Mouse (Mus musculus) MEL (cell line): ENCODE data around the gene Col25a1. TPM values are rescaled to one million over a fixed set of nuclear protein-coding genes. Genes with fewer than 3 reads are reported as not detected.

Source experiments
- DNase-seq: peaks from one replicate; pipeline ENCODE4 v3.0.0; 2011; ENCODE audit warnings: low read depth, low spot score
- H3K27ac ChIP-seq: 2 replicates; pipeline ENCODE4 v1.5.1; 2012; ENCODE audit warnings: low read depth, mild to moderate bottlenecking, control low read depth, low read length, moderate library complexity; ENCODE audit not compliant: control insufficient read depth
- H3K27me3 ChIP-seq, 2 experiments: fragments of 150-350 bp in 1 of 2; sonication (generic) in 1 of 2; 2 replicates each; pipeline ENCODE4 v1.6.1; 2012; ENCODE audit warnings: low read length in 2 of 2, mild to moderate bottlenecking in 2 of 2, improper control_type of control experiment in 1 of 2, moderate library complexity in 1 of 2; ENCODE audit not compliant: insufficient read depth in 2 of 2, control insufficient read depth in 1 of 2
- H3K36me3 ChIP-seq, 2 experiments: 2 replicates each; pipeline ENCODE4 v1.6.1; 2012 to 2014; ENCODE audit warnings: low read length in 2 of 2, improper control_type of control experiment in 1 of 2, inconsistent platforms in 1 of 2, mild to moderate bottlenecking in 1 of 2; ENCODE audit not compliant: insufficient read depth in 2 of 2, control insufficient read depth in 1 of 2
- H3K4me1 ChIP-seq, 2 experiments: fragments of 150-350 bp in 1 of 2; sonication (generic) in 1 of 2; 2 replicates each; pipeline ENCODE4 v1.6.1; 2012; ENCODE audit warnings: low read length in 2 of 2, improper control_type of control experiment in 1 of 2, mild to moderate bottlenecking in 1 of 2; ENCODE audit not compliant: insufficient read depth in 2 of 2, control insufficient read depth in 1 of 2
- H3K4me3 ChIP-seq, 2 experiments: fragments of 150-350 bp in 1 of 2; sonication (generic) in 1 of 2; 2 replicates each; pipeline ENCODE4 v1.5.1; 2012; ENCODE audit warnings: low read depth in 2 of 2, low read length in 2 of 2, mild to moderate bottlenecking in 2 of 2, moderate library complexity in 2 of 2, control low read depth in 1 of 2, improper control_type of control experiment in 1 of 2; ENCODE audit not compliant: control insufficient read depth in 1 of 2, insufficient read depth in 1 of 2
- H3K79me2 ChIP-seq: 2 replicates; pipeline ENCODE4 v1.6.1; 2012; ENCODE audit warnings: mild to moderate bottlenecking, low read length, moderate library complexity; ENCODE audit not compliant: control insufficient read depth, poor library complexity, insufficient read depth
- H3K9ac ChIP-seq: 2 replicates; pipeline ENCODE4 v1.6.1; 2012; ENCODE audit warnings: low read depth, mild to moderate bottlenecking, control low read depth, low read length, moderate library complexity; ENCODE audit not compliant: control insufficient read depth, poor library complexity, severe bottlenecking
- H3K9me3 ChIP-seq: fragments of 150-350 bp; sonication (generic); replicated peaks from 2 replicates; pipeline ENCODE4 v1.6.1; 2012; ENCODE audit warnings: mild to moderate bottlenecking, low read length, improper control_type of control experiment, moderate library complexity; ENCODE audit not compliant: insufficient read depth
- BHLHE40 ChIP-seq: IDR thresholded peaks from 2 replicates; pipeline ENCODE4 v1.6.1; 2012; ENCODE audit warnings: low read depth, mild to moderate bottlenecking, inconsistent platforms, low read length, improper control_type of control experiment, borderline replicate concordance
- CHD1 ChIP-seq: IDR thresholded peaks from 2 replicates; pipeline ENCODE4 v1.6.1; 2012; ENCODE audit warnings: low read depth, mild to moderate bottlenecking, inconsistent platforms, low read length, improper control_type of control experiment
- CTCF ChIP-seq, 3 experiments: IDR thresholded peaks in 2 of 3; conservative IDR thresholded peaks in 1 of 3; 2 replicates each; pipeline ENCODE4 v1.5.1; 2011 to 2012; ENCODE audit warnings: low read length in 3 of 3, low read depth in 2 of 3, mild to moderate bottlenecking in 2 of 3, improper control_type of control experiment in 1 of 3, inconsistent platforms in 1 of 3, mixed read lengths in 1 of 3, moderate library complexity in 1 of 3; ENCODE audit not compliant: control insufficient read depth in 1 of 3, insufficient read depth in 1 of 3, poor library complexity in 1 of 3, severe bottlenecking in 1 of 3
- E2F4 ChIP-seq: IDR thresholded peaks from 2 replicates; pipeline ENCODE4 v1.6.1; 2011; ENCODE audit warnings: low read depth, low read length, improper control_type of control experiment, borderline replicate concordance
- ETS1 ChIP-seq: IDR thresholded peaks from 2 replicates; pipeline ENCODE4 v1.6.1; 2012; ENCODE audit warnings: low read depth, mild to moderate bottlenecking, inconsistent platforms, low read length, improper control_type of control experiment, moderate library complexity
- MAFK ChIP-seq: IDR thresholded peaks from 2 replicates; pipeline ENCODE4 v1.6.1; 2011; ENCODE audit warnings: low read depth, mild to moderate bottlenecking, low read length, improper control_type of control experiment, borderline replicate concordance
- MEF2A ChIP-seq: IDR thresholded peaks from 2 replicates; pipeline ENCODE4 v1.6.1; 2014; ENCODE audit warnings: low read depth, mild to moderate bottlenecking, inconsistent platforms, low read length, improper control_type of control experiment; ENCODE audit not compliant: poor library complexity, insufficient replicate concordance, severe bottlenecking; ENCODE audit errors: extremely low read depth
- MXI1 ChIP-seq: IDR thresholded peaks from 2 replicates; pipeline ENCODE4 v1.6.1; 2011; ENCODE audit warnings: mild to moderate bottlenecking, low read depth, low read length, improper control_type of control experiment
- MYC ChIP-seq: IDR thresholded peaks from 2 replicates; pipeline ENCODE4 v1.6.1; 2011; ENCODE audit warnings: low read depth, mild to moderate bottlenecking, low read length, improper control_type of control experiment, moderate library complexity
- NELFE ChIP-seq: IDR thresholded peaks from 2 replicates; pipeline ENCODE4 v1.6.1; 2011; ENCODE audit warnings: low read depth, low read length, improper control_type of control experiment
- NRF1 ChIP-seq: IDR thresholded peaks from 2 replicates; pipeline ENCODE4 v1.6.1; 2014; ENCODE audit warnings: low read depth, mild to moderate bottlenecking, inconsistent platforms, low read length, improper control_type of control experiment, moderate library complexity; ENCODE audit not compliant: poor library complexity, insufficient read depth, severe bottlenecking
- POLR2A ChIP-seq, 2 experiments: IDR thresholded peaks; 2 replicates each; pipeline ENCODE4 v1.6.1; 2011 to 2012; ENCODE audit warnings: low read length in 2 of 2, mild to moderate bottlenecking in 2 of 2, control low read depth in 1 of 2, improper control_type of control experiment in 1 of 2, low read depth in 1 of 2, moderate library complexity in 1 of 2; ENCODE audit not compliant: control insufficient read depth in 1 of 2, insufficient read depth in 1 of 2, poor library complexity in 1 of 2
- POLR2AphosphoS2 ChIP-seq: IDR thresholded peaks from 2 replicates; pipeline ENCODE4 v1.6.1; 2011; ENCODE audit warnings: low read length, improper control_type of control experiment
- RAD21 ChIP-seq: IDR thresholded peaks from 2 replicates; pipeline ENCODE4 v1.6.1; 2011; ENCODE audit warnings: mild to moderate bottlenecking, low read depth, low read length, improper control_type of control experiment
- SIN3A ChIP-seq: IDR thresholded peaks from 2 replicates; pipeline ENCODE4 v1.6.1; 2012; ENCODE audit warnings: low read length, improper control_type of control experiment, inconsistent platforms
- USF1 ChIP-seq: IDR thresholded peaks from 2 replicates; pipeline ENCODE4 v1.6.1; 2014; ENCODE audit warnings: low read depth, mild to moderate bottlenecking, inconsistent platforms, low read length, improper control_type of control experiment, moderate library complexity
- USF2 ChIP-seq, 2 experiments: IDR thresholded peaks; 2 replicates each; pipeline ENCODE4 v1.6.1; 2011 to 2012; ENCODE audit warnings: improper control_type of control experiment in 2 of 2, low read length in 2 of 2, borderline replicate concordance in 1 of 2, inconsistent platforms in 1 of 2, low read depth in 1 of 2, mild to moderate bottlenecking in 1 of 2; ENCODE audit not compliant: insufficient read depth in 1 of 2
- ZC3H11A ChIP-seq: IDR thresholded peaks from 2 replicates; pipeline ENCODE4 v1.6.1; 2012; ENCODE audit warnings: low read depth, mild to moderate bottlenecking, inconsistent platforms, low read length, improper control_type of control experiment
- ZKSCAN1 ChIP-seq: IDR thresholded peaks from 2 replicates; pipeline ENCODE4 v1.6.1; 2012; ENCODE audit warnings: low read depth, mild to moderate bottlenecking, inconsistent platforms, low read length, improper control_type of control experiment, moderate library complexity
- ZMIZ1 ChIP-seq: IDR thresholded peaks from 2 replicates; pipeline ENCODE4 v1.6.1; 2012; ENCODE audit warnings: low read depth, mild to moderate bottlenecking, inconsistent platforms, low read length, improper control_type of control experiment, moderate library complexity
- polyA plus RNA-seq, 2 experiments: library from polyadenylated mRNA; stranded (reverse) in 1 of 2; unstranded in 1 of 2; fragments of >175 nt in 1 of 2; fragments of >200 nt in 1 of 2; gene quantifications; 2 replicates each; pipeline versions ENCODE4 v1.2.1 to v1.2.4; 2012; ENCODE audit warnings: low replicate concordance in 2 of 2, low read depth in 1 of 2; ENCODE audit not compliant: insufficient read length in 2 of 2, insufficient read depth in 1 of 2, missing spikeins in 1 of 2
- total RNA-seq: library from RNA; depleted of rRNA; stranded (reverse); fragments of 300-350 nt; gene quantifications from 2 replicates; pipeline ENCODE4 v1.2.3, GENCODE M21; 2012

The Col25a1 gene
- total and polyA plus RNA-seq, 3 experiments, result not detected

DNA sequence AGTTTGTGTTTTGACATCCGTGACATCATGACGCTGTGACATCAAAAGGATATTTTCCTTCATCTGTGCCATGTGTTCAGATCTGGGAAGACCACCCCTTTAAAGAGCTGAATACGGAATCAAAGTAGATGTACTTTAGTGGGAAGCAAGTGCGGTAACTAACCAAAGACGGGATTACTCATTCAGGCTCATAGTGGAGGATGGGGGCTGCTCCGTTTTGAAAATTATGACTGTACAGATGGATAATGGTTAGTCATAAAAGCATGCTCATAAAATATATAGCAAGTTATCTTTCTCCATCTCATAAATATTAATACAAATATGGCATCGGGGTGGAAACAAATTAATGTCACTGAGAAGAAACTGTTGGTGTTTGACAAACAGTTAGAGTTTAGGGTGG lies 391.7 kb downstream of the Col25a1 start:
- H3K9me3 ChIP-seq, result no peaks in the 10 kb centered on the region

DNA sequence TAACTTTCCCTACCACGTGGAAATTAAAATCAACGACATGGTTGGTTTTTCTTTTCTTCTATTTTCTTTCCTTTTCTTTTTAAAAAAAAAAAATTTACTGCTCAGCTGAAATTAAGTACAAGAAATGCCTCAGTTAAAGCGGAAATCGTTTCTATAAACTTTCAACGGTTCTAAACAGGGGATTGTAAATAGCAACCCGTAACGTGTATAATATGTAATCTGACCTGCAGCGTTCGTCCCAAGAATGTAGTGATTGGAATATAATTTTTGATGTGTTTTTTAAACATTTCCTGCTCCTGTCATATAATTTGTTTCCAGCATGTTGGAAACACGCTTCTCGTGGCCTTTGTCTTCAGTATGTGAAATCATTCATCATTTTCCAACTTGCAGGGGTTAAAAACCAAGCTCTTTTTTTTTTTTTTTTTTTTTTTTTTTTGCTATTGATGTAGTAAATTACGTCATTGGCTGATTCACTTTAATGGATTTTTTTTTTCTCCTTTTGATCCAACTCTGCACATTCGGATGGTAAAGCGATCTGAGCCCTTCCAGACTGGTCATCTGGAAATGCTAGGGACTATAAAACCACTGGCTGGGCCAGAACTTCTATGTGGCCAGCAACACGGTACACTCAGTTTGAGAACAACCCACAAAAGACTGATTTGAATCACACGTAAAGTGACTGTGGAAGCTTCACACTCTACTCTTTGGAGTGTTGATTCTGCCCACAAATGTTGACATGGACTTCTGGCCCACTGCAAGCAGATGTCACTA lies 393.3 kb downstream of the Col25a1 start:
- no peak for DNase-seq
- H3K79me2 ChIP-seq, result no peaks in the 10 kb centered on the region
- H3K4me1 ChIP-seq, result no peaks in the 10 kb centered on the region
- H3K27me3 ChIP-seq, result no peaks in the 10 kb centered on the region
- TF ChIP-seq MEF2A (no peak), MXI1 (no peak), RAD21 (no peak), CTCF (IDR thresholded peaks at IDR 0.05 in 2 of 3, conservative IDR thresholded peaks at IDR 0.05 in 1 of 3; ENCODE audit: control insufficient read depth in 1 of 3, insufficient read depth in 1 of 3, low read depth in 2 of 3, low read length in 3 of 3, poor library complexity in 1 of 3, severe bottlenecking in 1 of 3) (no peak), NRF1 (no peak), SIN3A (no peak)
- no peaks in the 10 kb centered on the region for H3K9me3 ChIP-seq
- H3K27ac ChIP-seq, result no peak overlapping the region
- H3K9ac ChIP-seq, result no peak overlapping the region
- H3K4me3 ChIP-seq, result no peak overlapping the region
- H3K36me3 ChIP-seq, result no peaks in the 10 kb centered on the region

More for the DNA sequence above, 391.7 kb downstream of the Col25a1 start:
- Histone ChIP-seq H3K4me3 (no peak overlapping the region), H3K36me3 (no peaks in the 10 kb centered on the region), H3K27ac (no peak overlapping the region), H3K79me2 (no peaks in the 10 kb centered on the region), H3K4me1 (no peaks in the 10 kb centered on the region), H3K27me3 (no peaks in the 10 kb centered on the region), H3K9ac (no peak overlapping the region)
- TF ChIP-seq ZC3H11A (no peak), POLR2A (IDR thresholded peaks at IDR 0.05; ENCODE audit: control insufficient read depth in 1 of 2, insufficient read depth in 1 of 2, low read depth in 1 of 2, low read length in 2 of 2, poor library complexity in 1 of 2) (no peak), CHD1 (no peak), RAD21 (no peak), ZMIZ1 (no peak)
- DNase-seq, result no peak

DNA sequence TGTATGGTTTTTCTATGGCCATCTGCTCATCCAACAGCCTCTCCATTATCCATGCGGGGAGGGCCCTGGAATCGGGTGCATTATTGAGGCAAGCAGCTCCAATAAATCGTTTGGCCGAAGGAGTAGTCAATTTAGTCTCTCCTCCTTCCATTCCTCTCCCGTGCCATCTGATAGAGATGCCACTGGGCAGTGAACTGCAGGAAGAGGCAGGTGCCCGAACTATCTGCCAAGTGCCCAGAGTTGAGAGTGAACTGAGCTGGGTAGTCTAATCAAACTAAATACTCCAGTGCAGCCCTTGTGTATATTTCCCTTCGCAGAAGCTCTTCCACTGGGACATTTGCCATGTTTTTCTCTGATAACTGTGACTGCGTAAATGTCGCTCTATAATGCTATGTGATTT lies 403.7 kb downstream of the Col25a1 start:
- no peaks in the 10 kb centered on the region for H3K4me1 ChIP-seq
- no peak for DNase-seq
- H3K4me3 ChIP-seq, result no peak overlapping the region
- no peaks in the 10 kb centered on the region for H3K9me3 ChIP-seq
- H3K27ac ChIP-seq, result no peak overlapping the region
- H3K27me3 ChIP-seq, result no peaks in the 10 kb centered on the region
- no peak overlapping the region for H3K9ac ChIP-seq
- no peaks in the 10 kb centered on the region for H3K79me2 ChIP-seq
- no peaks in the 10 kb centered on the region for H3K36me3 ChIP-seq
- TF ChIP-seq SIN3A (no peak), NELFE (no peak), USF2 (IDR thresholded peaks at IDR 0.05; ENCODE audit: borderline replicate concordance in 1 of 2, insufficient read depth in 1 of 2, low read depth in 1 of 2, low read length in 2 of 2) (no peak), E2F4 (no peak), MYC (no peak), USF1 (no peak), BHLHE40 (no peak), ZKSCAN1 (no peak), CTCF (IDR thresholded peaks at IDR 0.05 in 2 of 3, conservative IDR thresholded peaks at IDR 0.05 in 1 of 3; ENCODE audit: control insufficient read depth in 1 of 3, insufficient read depth in 1 of 3, low read depth in 2 of 3, low read length in 3 of 3, poor library complexity in 1 of 3, severe bottlenecking in 1 of 3) (no peak), MAFK (no peak), NRF1 (no peak), MEF2A (no peak), POLR2AphosphoS2 (no peak), ETS1 (no peak)
